Mouse (Mus musculus): Measurements from ENCODE around the gene Ints5. TPM values are rescaled to one million over a fixed set of nuclear protein-coding genes. Genes with fewer than 3 reads are reported as not detected.
"Not testable (repeated sequence)": the region's sequence is repeated elsewhere in the genome, so short reads cannot be mapped to it uniquely, and the experiment has no call there.

The Ints5 gene
- polyA plus RNA-seq, 1 experiment from 2014 or later: 21.2 TPM

- WGBS: under 1% methylated on average over 58 of the region's 58 CpGs
- H3K36me3 ChIP-seq: peaks cover 9% of the 10 kb centered on the region; the same call in 1 of the 2 replicates
- ATAC-seq (replicated peaks; ENCODE audit: insufficient number of reproducible peaks, insufficient read depth, low FRiP score, low read depth): peak; percentile 93
- H3K9me3 ChIP-seq (replicated peaks): no peaks in the 10 kb centered on the region
- no peaks in the 10 kb centered on the region for H3K27me3 ChIP-seq
- peak within 1 kb of the TSS; percentile 86 for H3K27ac ChIP-seq
- peaks cover 12% of the 10 kb centered on the region for H3K4me1 ChIP-seq (replicated peaks)
- peak within 1 kb of the TSS; percentile 84 for H3K4me3 ChIP-seq
- H3K9ac ChIP-seq: peak within 1 kb of the TSS; percentile 86
- peak within 1 kb of the TSS; percentile 81 for H3K4me2 ChIP-seq
Measured at GRCm38 (mm10) chr19:8888511-8889385, 4.1 kb upstream of the Ints5 start, which contains the start of the genes 1810009A15Rik and Gm49416. 1810009A15Rik (plus strand) TSS chr19:8888853. Gm49416 (plus strand) TSS chr19:8888926.

GRCm38 (mm10) chr19:8895397-8895960 is 2.7 kb downstream of the Ints5 start:
- Histone ChIP-seq H3K4me1 (replicated peaks) (peaks cover 37% of the 10 kb centered on the region), H3K4me2 (no peak overlapping the region), H3K27me3 (no peaks in the 10 kb centered on the region), H3K9me3 (replicated peaks) (no peaks in the 10 kb centered on the region), H3K9ac (no peak overlapping the region; the same call in 1 of the 2 replicates), H3K27ac (no peak overlapping the region), H3K36me3 (peaks cover 25% of the 10 kb centered on the region), H3K4me3 (no peak overlapping the region)
- no peak for ATAC-seq (replicated peaks; ENCODE audit: insufficient number of reproducible peaks, insufficient read depth, low FRiP score, low read depth)
- 91% methylated on average over 9 of the region's 9 CpGs for WGBS

GRCm38 (mm10) chr19:8896231-8896630 is 3.4 kb downstream of the Ints5 start:
- not testable (repeated sequence) for ATAC-seq (replicated peaks; ENCODE audit: insufficient number of reproducible peaks, insufficient read depth, low FRiP score, low read depth); H3K4me3 ChIP-seq; H3K9ac ChIP-seq; H3K27ac ChIP-seq; H3K9me3 ChIP-seq (replicated peaks); H3K4me2 ChIP-seq; H3K27me3 ChIP-seq
- 81% methylated on average over 5 of the region's 5 CpGs for WGBS
- H3K4me1 ChIP-seq (replicated peaks): peaks cover 37% of the 10 kb centered on the region
- H3K36me3 ChIP-seq: peaks cover 18% of the 10 kb centered on the region

GRCm38 (mm10) chr19:8897211-8897864 is 4.5 kb downstream of the Ints5 start:
- ATAC-seq (replicated peaks; ENCODE audit: insufficient number of reproducible peaks, insufficient read depth, low FRiP score, low read depth): peak; percentile 28
- Histone ChIP-seq H3K27ac (peak overlapping the region; percentile 83), H3K4me3 (peak overlapping the region; percentile 88), H3K36me3 (peaks cover 23% of the 10 kb centered on the region), H3K4me2 (peak overlapping the region; percentile 76), H3K9ac (peak overlapping the region; percentile 54), H3K4me1 (replicated peaks) (peaks cover 37% of the 10 kb centered on the region)
- H3K27me3 ChIP-seq; H3K9me3 ChIP-seq (replicated peaks): not testable (repeated sequence)
- WGBS: 23% methylated on average over 21 of the region's 21 CpGs

- peak within 1 kb of the TSS; percentile 92 for H3K9ac ChIP-seq
- under 1% methylated on average over 53 of the region's 53 CpGs for WGBS
- no peaks in the 10 kb centered on the region for H3K27me3 ChIP-seq
- H3K4me2 ChIP-seq: peak within 1 kb of the TSS; percentile 76
- peak within 1 kb of the TSS; percentile 88 for H3K4me3 ChIP-seq
- H3K4me1 ChIP-seq (replicated peaks): peaks cover 37% of the 10 kb centered on the region
- H3K9me3 ChIP-seq (replicated peaks): no peaks in the 10 kb centered on the region
- ATAC-seq (replicated peaks; ENCODE audit: insufficient number of reproducible peaks, insufficient read depth, low FRiP score, low read depth): peak; percentile 98
- peaks cover 28% of the 10 kb centered on the region for H3K36me3 ChIP-seq
- H3K27ac ChIP-seq: peak within 1 kb of the TSS; percentile 89
Measured at GRCm38 (mm10) chr19:8897865-8898495, 5.2 kb downstream of the Ints5 start, which contains the start of gene Ganab. Ganab (plus strand) TSS chr19:8898071.

GRCm38 (mm10) chr19:8898576-8898975 is 5.8 kb downstream of the Ints5 start:
- peak overlapping the region; percentile 88 for H3K4me3 ChIP-seq
- ATAC-seq (replicated peaks; ENCODE audit: insufficient number of reproducible peaks, insufficient read depth, low FRiP score, low read depth): no peak
- peaks cover 34% of the 10 kb centered on the region for H3K4me1 ChIP-seq (replicated peaks)
- 4% methylated on average over 13 of the region's 13 CpGs for WGBS
- no peaks in the 10 kb centered on the region for H3K27me3 ChIP-seq
- peak overlapping the region; percentile 89 for H3K27ac ChIP-seq
- peak overlapping the region; percentile 92 for H3K9ac ChIP-seq
- H3K4me2 ChIP-seq: peak overlapping the region; percentile 76
- no peaks in the 10 kb centered on the region for H3K9me3 ChIP-seq (replicated peaks)
- H3K36me3 ChIP-seq: peaks cover 34% of the 10 kb centered on the region

- Histone ChIP-seq H3K27ac (no peak overlapping the region), H3K27me3 (no peaks in the 10 kb centered on the region), H3K9ac (peak overlapping the region; percentile 92), H3K4me2 (peak overlapping the region; percentile 76), H3K4me1 (replicated peaks) (peaks cover 29% of the 10 kb centered on the region), H3K4me3 (peak overlapping the region; percentile 88), H3K36me3 (peaks cover 37% of the 10 kb centered on the region), H3K9me3 (replicated peaks) (no peaks in the 10 kb centered on the region)
- ATAC-seq (replicated peaks; ENCODE audit: insufficient number of reproducible peaks, insufficient read depth, low FRiP score, low read depth): no peak
- 34% methylated on average over 3 of the region's 3 CpGs for WGBS
Measured at GRCm38 (mm10) chr19:8899079-8899478, 6.3 kb downstream of the Ints5 start.

- H3K36me3 ChIP-seq: peaks cover 60% of the 10 kb centered on the region
- H3K4me1 ChIP-seq (replicated peaks): peaks cover 11% of the 10 kb centered on the region
- 90% methylated on average over 5 of the region's 5 CpGs for WGBS
- H3K4me2 ChIP-seq: no peak overlapping the region
- no peak overlapping the region for H3K27ac ChIP-seq
- no peak overlapping the region for H3K9ac ChIP-seq
- ATAC-seq (replicated peaks; ENCODE audit: insufficient number of reproducible peaks, insufficient read depth, low FRiP score, low read depth): no peak
- no peak overlapping the region for H3K4me3 ChIP-seq
- no peaks in the 10 kb centered on the region for H3K27me3 ChIP-seq
- no peaks in the 10 kb centered on the region for H3K9me3 ChIP-seq (replicated peaks)
Measured at GRCm38 (mm10) chr19:8903412-8903811, 10.6 kb downstream of the Ints5 start.

GRCm38 (mm10) chr19:8908531-8908930 is 15.7 kb downstream of the Ints5 start:
- no peaks in the 10 kb centered on the region for H3K9me3 ChIP-seq (replicated peaks)
- peaks cover 96% of the 10 kb centered on the region for H3K36me3 ChIP-seq
- 88% methylated on average over 6 of the region's 6 CpGs for WGBS
- ATAC-seq (replicated peaks; ENCODE audit: insufficient number of reproducible peaks, insufficient read depth, low FRiP score, low read depth): no peak
- H3K9ac ChIP-seq: no peak overlapping the region
- no peak overlapping the region for H3K4me2 ChIP-seq
- H3K4me3 ChIP-seq: no peak overlapping the region
- H3K27me3 ChIP-seq: no peaks in the 10 kb centered on the region
- H3K27ac ChIP-seq: no peak overlapping the region
- no peaks in the 10 kb centered on the region for H3K4me1 ChIP-seq (replicated peaks)

GRCm38 (mm10) chr19:8911810-8912209 is 19.0 kb downstream of the Ints5 start:
- ATAC-seq (replicated peaks; ENCODE audit: insufficient number of reproducible peaks, insufficient read depth, low FRiP score, low read depth): no peak

GRCm38 (mm10) chr19:8914212-8914611 is 21.4 kb downstream of the Ints5 start:
- ATAC-seq (replicated peaks; ENCODE audit: insufficient number of reproducible peaks, insufficient read depth, low FRiP score, low read depth): no peak
- 91% methylated on average over 3 of the region's 3 CpGs for WGBS
- no peak overlapping the region for H3K4me2 ChIP-seq

More at GRCm38 (mm10) chr19:8911810-8912209, 19.0 kb downstream of the Ints5 start:
- 91% methylated on average over 5 of the region's 5 CpGs for WGBS
- Histone ChIP-seq H3K9me3 (replicated peaks) (no peaks in the 10 kb centered on the region), H3K27ac (no peak overlapping the region), H3K4me2 (no peak overlapping the region), H3K27me3 (no peaks in the 10 kb centered on the region), H3K36me3 (peaks cover 100% of the 10 kb centered on the region), H3K4me3 (no peak overlapping the region), H3K4me1 (replicated peaks) (no peaks in the 10 kb centered on the region), H3K9ac (no peak overlapping the region)

More at GRCm38 (mm10) chr19:8914212-8914611, 21.4 kb downstream of the Ints5 start:
- Histone ChIP-seq H3K27me3 (no peaks in the 10 kb centered on the region), H3K4me1 (replicated peaks) (no peaks in the 10 kb centered on the region), H3K27ac (no peak overlapping the region), H3K36me3 (peaks cover 79% of the 10 kb centered on the region), H3K4me3 (no peak overlapping the region), H3K9ac (no peak overlapping the region), H3K9me3 (replicated peaks) (no peaks in the 10 kb centered on the region)
